Mouse (Mus musculus) heart, adult 9 months (tissue): ENCODE measurements at regions not wholly inside any gene's neighbourhood (a gene's known extent, or its start where the extent isn't known, plus 50 kb on each side); places are given as distances from the start of the nearest gene placed in this dataset.

Experiments used
- DNase-seq, 2 experiments: peaks; one replicate each; pipeline ENCODE4 v3.0.0; 2022; ENCODE audit warnings: low spot score in 2 of 2

DNA sequence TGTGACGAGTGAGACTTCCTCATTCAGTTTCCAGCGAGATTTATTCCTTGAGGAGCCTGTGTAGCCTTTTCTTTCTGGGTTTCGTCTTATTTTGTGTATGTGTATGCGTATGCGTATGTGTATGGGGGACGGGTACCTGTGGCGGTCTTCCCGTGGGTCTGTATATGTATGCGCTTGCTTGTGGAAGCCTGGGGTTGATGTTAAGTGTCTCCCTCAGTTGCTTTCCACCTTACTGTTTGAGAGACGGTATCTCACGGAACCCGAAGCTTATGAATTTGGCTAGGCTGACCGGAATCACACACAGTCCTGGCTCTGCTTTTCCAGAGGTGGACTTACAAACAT lies 87.1 kb downstream of the Ankrd50 start:
- DNase-seq, result no peak

DNA sequence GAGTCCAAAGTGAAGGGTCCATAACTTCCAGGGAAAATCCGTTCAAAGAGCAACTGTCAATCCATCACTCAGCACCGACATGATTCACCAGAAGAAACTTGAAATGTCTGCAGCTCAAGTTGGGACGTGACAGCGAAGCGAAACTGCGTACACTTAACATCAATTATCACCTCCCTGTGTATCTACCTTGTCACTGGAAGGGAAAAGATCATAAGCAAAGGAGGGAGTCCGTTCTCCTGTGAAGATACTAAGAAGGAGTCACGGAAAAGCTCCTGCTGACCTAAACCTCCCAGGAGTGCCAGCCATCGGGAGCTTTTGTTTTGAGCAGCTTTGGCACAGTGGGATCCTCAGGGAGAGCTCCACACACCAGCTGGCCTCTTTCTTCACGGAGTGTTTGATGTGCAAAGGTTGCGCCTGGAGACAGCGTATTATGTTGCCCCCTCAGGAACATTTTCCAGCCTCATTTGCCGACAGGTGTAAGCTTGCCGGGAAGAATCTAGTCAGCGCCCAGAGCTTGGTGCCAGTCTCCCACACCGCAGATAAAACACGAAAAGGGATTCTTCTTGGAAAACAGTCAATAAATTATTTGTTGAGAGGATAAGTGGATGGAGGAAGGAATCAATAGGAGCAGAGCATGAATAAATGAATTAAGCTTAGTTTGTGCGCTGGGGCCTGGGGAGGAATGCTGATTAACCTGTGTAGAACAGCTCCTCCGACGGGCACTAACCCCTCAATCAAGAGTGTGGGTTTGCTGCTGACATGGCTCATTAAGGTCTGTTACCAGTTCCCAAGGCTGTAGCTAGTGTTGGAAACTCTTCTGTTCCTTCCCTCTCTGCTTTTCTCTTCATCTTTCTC lies 87.7 kb downstream of the Ankrd50 start:
- no peak for DNase-seq

GRCm38 (mm10) chr3:38394308-38394707 lies 90.3 kb downstream of the Ankrd50 start:
- DNase-seq, result no peak

DNA sequence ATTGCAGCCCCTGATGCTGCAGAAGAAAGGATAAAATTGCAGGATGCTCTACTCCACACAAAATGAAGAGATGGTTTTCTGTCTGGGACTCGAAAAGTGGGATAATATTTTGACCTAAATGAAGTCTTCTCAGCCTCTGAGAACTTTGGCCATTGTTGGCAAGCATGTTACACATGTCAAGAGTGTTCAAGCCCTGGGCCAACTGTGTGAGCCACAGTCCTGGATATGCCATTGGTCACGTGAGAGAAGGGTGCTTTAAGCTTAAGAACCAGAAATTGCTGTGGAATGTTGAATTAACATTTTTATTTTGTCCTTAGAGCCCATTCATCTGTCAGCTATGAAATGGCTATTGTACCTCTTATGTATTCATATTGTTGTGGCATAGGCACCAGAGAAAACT lies 95.0 kb downstream of the Ankrd50 start:
- no peak for DNase-seq

DNA sequence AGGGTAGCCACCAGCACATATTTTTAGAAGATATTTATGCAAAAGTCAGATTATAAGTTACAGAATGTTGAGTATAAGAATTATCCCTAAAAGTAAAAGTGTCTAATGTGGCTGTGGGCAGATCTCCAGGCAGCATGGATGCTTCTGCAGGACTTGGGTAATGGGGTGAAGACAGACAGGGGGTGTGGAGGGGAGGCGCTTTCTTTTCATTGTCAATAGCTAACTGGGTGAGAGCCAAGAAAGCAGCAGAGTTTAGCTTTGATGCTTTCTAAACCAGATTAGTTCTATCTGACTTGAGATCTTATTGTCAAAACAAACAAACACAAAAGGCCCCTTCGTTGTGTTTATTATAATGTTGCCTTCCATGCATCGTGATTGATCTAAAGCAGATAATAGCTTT lies 95.7 kb downstream of the Ankrd50 start:
- no peak for DNase-seq

DNA sequence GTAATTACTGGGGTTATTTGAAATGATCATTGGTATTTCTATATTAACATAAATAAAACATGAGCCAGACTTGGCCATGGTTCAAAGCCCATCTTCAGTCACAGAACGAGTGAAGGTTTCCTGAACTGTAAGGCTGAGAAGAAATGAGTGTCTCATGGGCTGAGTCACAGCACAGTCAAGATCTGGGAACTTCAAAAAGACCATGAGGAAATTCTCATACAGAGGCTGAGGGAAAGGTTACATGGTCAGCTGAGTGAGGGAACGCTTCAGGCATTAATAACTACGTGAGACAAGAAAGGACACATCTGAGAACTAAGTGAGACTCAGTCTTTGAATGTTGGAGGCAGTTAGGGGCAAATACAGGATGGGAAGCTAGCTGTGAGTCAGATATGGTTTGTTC lies 101.9 kb downstream of the Ankrd50 start:
- no peak for DNase-seq

DNA sequence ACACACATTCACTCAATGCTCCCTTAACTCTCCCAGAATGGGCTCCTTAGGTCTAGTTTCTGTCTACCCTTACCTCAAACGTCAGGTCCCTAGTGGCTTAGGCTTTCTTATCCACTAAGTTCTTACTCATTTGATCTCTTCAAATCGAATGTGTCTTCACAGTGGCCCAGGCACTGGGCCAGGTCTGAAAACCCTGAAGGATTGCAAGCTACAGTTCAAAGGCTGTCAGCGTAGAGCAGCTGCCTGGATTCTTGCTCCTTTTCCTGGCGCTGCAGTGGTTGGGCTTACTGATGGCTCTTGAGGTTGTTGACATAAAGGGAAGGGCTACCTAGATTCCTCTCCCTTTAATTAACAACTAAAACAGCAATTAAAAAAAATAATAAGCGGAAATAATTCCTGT lies 103.0 kb downstream of the Ankrd50 start:
- DNase-seq, result peak in 1 of 2 experiments; percentile 13

DNA sequence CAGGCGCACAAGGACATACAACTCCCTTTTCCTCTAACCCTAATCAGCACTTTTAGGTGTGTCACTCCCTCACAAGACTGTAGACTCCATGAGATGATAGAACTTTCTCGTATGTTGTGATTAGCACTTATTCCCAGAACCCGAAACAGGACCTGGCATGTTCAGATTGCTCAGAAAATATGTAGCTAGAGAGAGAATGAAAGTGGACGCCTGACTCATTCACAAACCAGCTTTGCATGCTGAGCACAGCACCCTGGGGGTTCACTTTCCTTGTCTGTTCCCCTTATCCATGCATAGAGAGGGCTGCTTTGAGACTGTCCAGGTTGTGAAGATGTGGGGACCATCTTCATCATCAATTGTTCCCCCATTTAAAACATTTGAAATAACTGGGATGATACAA lies 111.0 kb downstream of the Ankrd50 start:
- DNase-seq, result no peak

GRCm38 (mm10) chr3:38371702-38372101 lies 112.9 kb downstream of the Ankrd50 start:
- DNase-seq, result peak in 1 of 2 experiments; percentile 25

DNA sequence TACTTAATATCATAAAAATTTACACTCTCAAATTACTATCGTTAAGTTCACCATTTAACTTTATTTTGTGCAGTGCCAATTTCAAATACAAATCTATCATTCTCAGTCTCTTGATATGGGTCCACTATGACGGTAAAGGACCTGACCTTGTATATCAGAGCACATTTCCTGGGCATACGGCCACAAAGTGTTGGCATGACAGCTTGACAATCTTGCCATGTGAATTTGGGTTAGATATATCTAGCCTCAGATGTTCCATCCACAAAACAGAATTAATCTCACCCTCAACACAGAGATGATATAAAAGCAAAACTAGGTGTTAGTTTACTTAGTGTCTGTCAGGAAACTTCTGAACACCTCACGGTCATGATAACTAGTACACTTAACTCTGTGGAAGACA lies 120.8 kb downstream of the Ankrd50 start:
- DNase-seq, result peak; percentile 40 to 67

GRCm38 (mm10) chr3:38361411-38361810 lies 123.2 kb downstream of the Ankrd50 start:
- no peak for DNase-seq

DNA sequence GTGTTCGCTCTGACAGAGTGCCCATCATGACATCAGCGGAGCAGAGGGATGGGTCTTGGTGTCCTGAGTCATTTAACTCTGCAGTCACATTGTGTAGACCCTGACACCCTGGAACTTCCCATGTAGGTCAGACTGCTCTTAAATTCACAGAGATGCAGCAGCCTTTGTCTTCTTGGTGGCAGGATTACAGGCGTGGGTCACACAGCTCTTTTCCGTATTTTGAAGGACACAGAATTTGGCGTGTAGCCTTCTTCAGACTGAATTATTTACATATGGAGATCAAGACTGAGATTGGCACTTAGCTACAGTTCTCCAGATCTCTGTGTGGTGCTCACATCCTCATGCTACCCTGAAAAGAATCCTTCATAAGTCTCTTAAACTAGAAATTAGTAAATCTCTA lies 123.7 kb downstream of the Ankrd50 start:
- no peak for DNase-seq

- DNase-seq, result peak; percentile 20 to 25
Measured at GRCm38 (mm10) chr3:38360421-38360921, 124.2 kb downstream of the Ankrd50 start.

GRCm38 (mm10) chr3:38357905-38358491 lies 126.6 kb downstream of the Ankrd50 start:
- DNase-seq, result peak; percentile 50 to 52

GRCm38 (mm10) chr3:38344283-38344682 lies 140.4 kb downstream of the Ankrd50 start:
- no peak for DNase-seq

- no peak for DNase-seq
Measured at GRCm38 (mm10) chr3:38341666-38342065, 143.0 kb downstream of the Ankrd50 start.

GRCm38 (mm10) chr3:38333321-38333910 lies 151.2 kb downstream of the Ankrd50 start:
- no peak for DNase-seq

DNA sequence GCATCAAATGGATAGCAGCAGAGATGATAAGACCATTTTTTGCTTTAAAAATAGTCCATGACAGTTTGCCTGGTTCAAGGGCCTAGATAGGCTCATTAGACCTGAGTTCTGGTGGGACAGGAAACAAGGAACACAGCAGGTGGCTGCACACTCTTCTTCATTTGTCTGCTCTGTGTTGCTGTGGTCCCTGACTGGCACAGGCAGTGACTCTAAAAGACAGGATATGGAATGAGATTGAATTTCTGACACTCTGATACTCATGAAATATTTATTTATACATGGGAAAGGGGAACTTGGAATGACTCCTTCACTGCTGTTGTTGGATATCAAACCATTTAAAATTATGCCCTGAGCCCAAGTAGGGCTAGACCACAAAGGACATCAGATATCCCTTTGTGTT lies 153.5 kb downstream of the Ankrd50 start:
- DNase-seq, result no peak

GRCm38 (mm10) chr3:38327286-38327685 lies 157.4 kb downstream of the Ankrd50 start:
- DNase-seq, result no peak

- no peak for DNase-seq
Measured at GRCm38 (mm10) chr3:38326211-38326610, 158.4 kb downstream of the Ankrd50 start.

DNA sequence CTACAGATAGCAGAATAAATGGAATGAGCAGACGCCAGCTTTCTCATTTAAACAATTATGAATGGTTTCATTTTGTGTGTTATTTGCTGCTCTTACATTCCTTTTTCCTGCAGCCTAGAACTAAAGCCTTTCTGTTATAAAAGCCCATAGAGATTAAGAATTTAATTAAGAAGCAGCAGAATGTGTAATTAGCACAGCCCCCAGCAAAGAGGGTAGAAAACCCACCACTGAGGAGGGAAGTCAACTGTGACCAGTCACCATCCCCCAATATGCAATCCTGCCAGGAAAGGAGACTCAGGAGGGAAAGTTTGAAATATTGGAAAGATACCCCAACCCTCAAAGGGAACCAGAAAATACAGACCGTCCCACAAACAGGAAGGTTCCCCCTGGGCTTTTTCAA lies 160.0 kb downstream of the Ankrd50 start:
- no peak for DNase-seq

DNA sequence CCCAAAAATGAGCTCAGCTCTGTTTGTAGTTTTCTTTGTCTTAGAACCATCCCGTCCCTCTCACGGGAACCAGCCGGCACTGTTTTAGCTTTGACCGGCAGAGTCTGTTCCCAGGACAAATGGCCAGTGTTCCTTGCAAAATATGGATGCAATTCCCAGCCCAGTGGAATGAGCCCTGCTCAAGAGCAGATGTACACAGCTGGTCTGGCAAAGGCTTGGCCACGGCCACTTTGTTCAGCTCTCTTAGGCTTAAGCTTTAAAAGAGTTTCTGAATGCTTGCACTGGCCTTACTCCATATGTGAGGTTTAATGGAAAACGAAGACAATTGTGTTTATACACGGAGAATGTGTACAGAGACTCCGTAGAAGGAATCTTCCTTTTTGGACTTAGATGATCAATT lies 162.2 kb downstream of the Ankrd50 start:
- DNase-seq, result peak; percentile 85

DNA sequence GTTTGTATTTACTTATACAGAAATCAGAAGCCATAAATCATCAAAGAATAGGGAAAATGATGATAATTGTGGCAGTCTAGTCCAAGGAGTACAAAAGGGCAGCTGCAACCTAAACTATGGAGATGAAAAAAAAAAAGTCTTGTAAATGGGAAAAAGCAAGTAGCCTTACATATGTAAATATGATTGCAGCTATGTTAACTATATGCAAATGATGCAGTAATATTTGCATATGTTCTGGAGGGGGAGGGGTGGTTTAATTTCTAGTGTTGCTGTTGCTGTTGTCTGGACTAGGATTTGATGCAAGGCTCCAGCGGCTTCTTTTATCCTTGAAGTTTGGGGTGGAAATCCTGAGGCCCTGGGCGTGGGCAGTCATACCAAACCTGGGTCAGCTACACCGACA lies 163.0 kb downstream of the Ankrd50 start:
- no peak for DNase-seq
